Mouse (Mus musculus) limb, embryonic 12.5 days (tissue): ENCODE data around the gene Gpx5. TPM values are rescaled to one million over a fixed set of nuclear protein-coding genes. Genes with fewer than 3 reads are reported as not detected.

Source experiments
- ATAC-seq: fragments of 200-750 bp; cut with Nextera tagmentation; 2 replicates; pipeline ENCODE4 v1.8.0; 2017; ENCODE audit warnings: low read depth, moderate TSS enrichment; ENCODE audit not compliant: insufficient number of reproducible peaks, insufficient read depth, low FRiP score, low TSS enrichment
- H3K27ac ChIP-seq: fragments of 300-500 bp; sonication (generic); 2 replicates; pipeline ENCODE4 v1.5.1; 2016; ENCODE audit warnings: mild to moderate bottlenecking, moderate library complexity
- H3K27me3 ChIP-seq: fragments of 300-500 bp; sonication (generic); 2 replicates; pipeline ENCODE4 v1.6.1; 2016; ENCODE audit warnings: mild to moderate bottlenecking, moderate library complexity
- H3K36me3 ChIP-seq: fragments of 300-500 bp; sonication (generic); 2 replicates; pipeline ENCODE4 v1.6.1; 2016; ENCODE audit warnings: mild to moderate bottlenecking, moderate library complexity
- H3K4me1 ChIP-seq: fragments of 300-500 bp; sonication (generic); replicated peaks from 2 replicates; pipeline ENCODE4 v1.6.1; 2016
- H3K4me2 ChIP-seq: fragments of 300-500 bp; sonication (generic); 2 replicates; pipeline ENCODE4 v1.6.1; 2016; ENCODE audit warnings: mild to moderate bottlenecking, moderate library complexity
- H3K4me3 ChIP-seq: fragments of 300-500 bp; sonication (generic); replicated peaks from 2 replicates; pipeline ENCODE4 v1.5.1; 2016; ENCODE audit warnings: mild to moderate bottlenecking
- H3K9ac ChIP-seq: fragments of 300-500 bp; sonication (generic); replicated peaks from 2 replicates; pipeline ENCODE4 v1.6.1; 2016; ENCODE audit warnings: mild to moderate bottlenecking, moderate library complexity
- H3K9me3 ChIP-seq: fragments of 300-500 bp; sonication (generic); 2 replicates; pipeline ENCODE4 v1.6.1; 2016; ENCODE audit warnings: mild to moderate bottlenecking, moderate library complexity
- WGBS: fragments of 180-500 bp; shearing (Covaris S2); methylation state at CpG from one replicate; pipeline ENCODE4 v1.1.7; 2016; 5-methylcytosine and 5-hydroxymethylcytosine counted together
- polyA plus RNA-seq: library from polyadenylated mRNA; unstranded; fragments of >200 nt; fragmentation: Nextera tagmentation; extraction: Ambion mirVana; gene quantifications from 2 replicates; pipeline ENCODE4 v1.2.1, GENCODE M21; 2016

Gpx5 gene
- polyA plus RNA-seq, 1 experiment from 2014 or later, result not detected

DNA sequence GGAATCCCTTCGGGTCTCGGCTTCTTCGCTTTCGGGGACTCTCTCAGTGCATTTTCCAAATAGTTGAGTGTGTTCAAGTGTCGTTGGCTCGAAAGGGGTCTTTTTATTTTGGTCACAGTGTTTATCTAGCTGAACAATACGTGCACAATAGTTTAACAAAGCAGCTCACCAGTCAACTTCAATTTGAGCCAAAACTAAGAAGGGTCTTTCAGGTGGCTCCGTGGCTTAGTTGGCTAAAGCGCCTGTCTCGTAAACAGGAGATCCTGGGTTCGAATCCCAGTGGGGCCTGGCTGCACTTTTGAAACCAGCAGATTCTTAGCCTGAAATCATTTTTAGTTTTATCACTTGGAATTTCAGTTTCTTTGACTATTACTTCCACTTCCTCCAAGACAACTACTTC is 28.2 kb downstream of the Gpx5 start:
- 1% methylated on average over 11 of the region's 11 CpGs for WGBS
- Histone ChIP-seq H3K4me1 (no peaks in the 10 kb centered on the region), H3K4me2 (peak overlapping the region; percentile 42), H3K9ac (no peak overlapping the region; the same call in 1 of the 2 replicates), H3K27ac (no peak overlapping the region), H3K36me3 (no peaks in the 10 kb centered on the region), H3K27me3 (peaks cover 20% of the 10 kb centered on the region), H3K4me3 (peak overlapping the region; percentile 39), H3K9me3 (no peaks in the 10 kb centered on the region)
- ATAC-seq, result no peak

DNA sequence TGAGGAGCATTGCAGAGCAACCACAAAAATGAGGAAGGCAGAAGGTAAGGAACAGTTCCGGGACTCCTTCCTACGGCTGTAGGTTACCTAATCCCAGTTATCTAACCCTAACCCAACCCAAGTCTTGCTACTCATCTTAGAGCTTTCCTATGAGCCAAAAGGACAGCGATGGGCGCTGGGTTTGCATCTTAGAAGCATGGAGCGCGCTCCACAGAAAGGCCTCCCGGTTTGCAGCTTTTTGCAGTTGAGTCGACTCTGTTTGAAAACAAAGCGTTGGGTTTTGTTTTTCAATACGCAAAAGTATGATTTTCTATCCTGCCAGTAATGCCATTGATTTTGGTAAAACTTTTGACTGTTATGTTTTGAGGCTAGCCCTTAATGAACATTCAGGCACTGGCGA is 28.6 kb downstream of the Gpx5 start:
- Histone ChIP-seq H3K9ac (no peak overlapping the region; the same call in 1 of the 2 replicates), H3K27ac (no peak overlapping the region), H3K4me1 (no peaks in the 10 kb centered on the region; the same call in 1 of the 2 replicates), H3K9me3 (no peaks in the 10 kb centered on the region), H3K4me2 (peak overlapping the region; percentile 42), H3K27me3 (peaks cover 21% of the 10 kb centered on the region), H3K36me3 (no peaks in the 10 kb centered on the region), H3K4me3 (peak overlapping the region; percentile 39)
- 1% methylated on average over 11 of the region's 11 CpGs for WGBS
- no peak for ATAC-seq

DNA sequence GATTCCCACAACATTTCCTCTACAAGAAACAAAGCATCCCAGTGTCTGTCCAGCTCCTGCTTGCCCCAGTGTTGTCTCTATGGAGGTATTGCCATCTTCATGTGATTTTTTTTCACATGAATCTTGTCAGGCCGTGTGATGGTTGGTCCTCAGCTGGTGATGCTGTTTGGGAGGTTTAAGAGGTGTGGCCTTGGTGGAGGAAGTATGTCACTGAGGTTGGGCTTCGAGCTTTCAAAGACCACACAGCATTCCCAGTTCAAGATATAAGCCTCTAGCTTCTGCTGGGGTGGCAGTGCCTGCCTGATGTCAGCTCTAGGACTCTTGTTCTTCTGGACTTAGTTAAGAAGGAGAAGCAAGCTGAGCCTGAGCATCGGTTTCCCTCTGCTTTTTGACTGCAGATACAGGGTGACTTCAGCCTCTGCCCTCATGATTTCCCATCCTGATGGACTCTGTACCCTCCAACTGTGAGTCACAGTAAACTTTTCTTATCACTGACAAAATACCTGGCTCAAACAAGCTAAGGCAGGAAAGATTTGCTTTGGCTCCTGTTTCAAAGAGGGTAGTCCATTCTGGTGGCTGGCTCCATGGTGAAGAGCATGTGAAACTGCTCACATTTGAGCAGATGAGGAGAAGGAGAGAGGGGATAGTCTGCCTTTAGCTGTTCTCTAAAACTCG is 29.6 kb downstream of the Gpx5 start:
- H3K4me1 ChIP-seq, result no peaks in the 10 kb centered on the region; the same call in 1 of the 2 replicates
- H3K27ac ChIP-seq, result no peak overlapping the region
- no peaks in the 10 kb centered on the region for H3K36me3 ChIP-seq
- 72% methylated on average over 4 of the region's 4 CpGs for WGBS
- no peaks in the 10 kb centered on the region for H3K9me3 ChIP-seq
- H3K27me3 ChIP-seq, result peaks cover 29% of the 10 kb centered on the region
- no peak overlapping the region for H3K4me3 ChIP-seq
- H3K9ac ChIP-seq, result no peak overlapping the region
- no peak for ATAC-seq
- no peak overlapping the region for H3K4me2 ChIP-seq

DNA sequence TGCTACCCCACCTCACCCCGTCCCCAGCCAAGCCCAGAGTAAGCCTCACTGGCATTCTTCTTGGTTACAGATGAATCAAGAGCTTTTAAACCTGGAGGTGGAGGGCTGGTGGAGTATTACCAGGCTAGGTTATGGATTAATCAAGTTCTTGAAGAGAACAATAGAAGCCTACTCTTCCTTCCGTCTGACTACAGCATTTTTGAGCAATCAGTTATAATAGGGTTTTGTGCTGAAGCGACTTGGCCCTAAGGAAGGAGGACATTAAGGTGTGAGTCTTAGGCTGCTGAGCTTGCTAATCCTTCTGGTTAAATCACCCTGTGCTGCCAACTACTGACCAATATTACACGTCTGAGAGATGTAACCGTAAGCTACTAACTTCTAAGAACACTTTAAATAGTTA is 32.2 kb downstream of the Gpx5 start:
- ATAC-seq, result no peak
- no peaks in the 10 kb centered on the region for H3K9me3 ChIP-seq
- H3K27ac ChIP-seq, result no peak overlapping the region
- H3K4me1 ChIP-seq, result no peaks in the 10 kb centered on the region; the same call in 1 of the 2 replicates
- no peaks in the 10 kb centered on the region for H3K36me3 ChIP-seq
- H3K4me3 ChIP-seq, result peak overlapping the region; percentile 45
- peaks cover 45% of the 10 kb centered on the region for H3K27me3 ChIP-seq
- H3K4me2 ChIP-seq, result peak overlapping the region; percentile 62
- no peak overlapping the region for H3K9ac ChIP-seq
- 15% methylated on average over 5 of the region's 5 CpGs for WGBS

DNA sequence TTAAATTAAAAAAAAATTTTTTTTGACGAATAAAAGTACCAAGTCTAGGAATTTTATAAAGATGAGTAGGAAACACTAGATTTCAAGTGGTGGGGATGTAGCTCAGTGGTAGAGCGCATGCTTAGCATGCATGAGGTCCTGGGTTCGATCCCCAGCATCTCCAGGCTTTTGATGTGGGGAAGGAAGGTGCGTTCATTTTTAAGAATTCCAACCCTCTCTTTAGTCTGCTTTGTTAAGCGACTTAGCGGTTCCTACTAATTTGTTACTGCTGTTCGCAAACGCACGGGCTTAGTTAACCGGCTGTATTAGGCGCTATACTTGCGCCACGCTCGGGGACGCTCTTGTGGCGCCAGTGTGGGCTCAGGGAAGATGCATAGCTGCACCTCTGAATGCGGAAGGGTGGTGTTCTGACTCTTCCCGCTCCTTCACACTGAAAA is 32.8 kb downstream of the Gpx5 start:
- no peak overlapping the region for H3K27ac ChIP-seq
- H3K9me3 ChIP-seq, result no peaks in the 10 kb centered on the region
- no peaks in the 10 kb centered on the region for H3K36me3 ChIP-seq
- under 1% methylated on average over 18 of the region's 18 CpGs for WGBS
- H3K4me2 ChIP-seq, result peak overlapping the region; percentile 62
- peaks cover 51% of the 10 kb centered on the region for H3K27me3 ChIP-seq
- H3K4me1 ChIP-seq, result no peaks in the 10 kb centered on the region; the same call in 1 of the 2 replicates
- peak; percentile 67; the same call in 1 of the 2 replicates for ATAC-seq
- H3K4me3 ChIP-seq, result peak overlapping the region; percentile 45
- peak overlapping the region; percentile 37; the same call in 1 of the 2 replicates for H3K9ac ChIP-seq

DNA sequence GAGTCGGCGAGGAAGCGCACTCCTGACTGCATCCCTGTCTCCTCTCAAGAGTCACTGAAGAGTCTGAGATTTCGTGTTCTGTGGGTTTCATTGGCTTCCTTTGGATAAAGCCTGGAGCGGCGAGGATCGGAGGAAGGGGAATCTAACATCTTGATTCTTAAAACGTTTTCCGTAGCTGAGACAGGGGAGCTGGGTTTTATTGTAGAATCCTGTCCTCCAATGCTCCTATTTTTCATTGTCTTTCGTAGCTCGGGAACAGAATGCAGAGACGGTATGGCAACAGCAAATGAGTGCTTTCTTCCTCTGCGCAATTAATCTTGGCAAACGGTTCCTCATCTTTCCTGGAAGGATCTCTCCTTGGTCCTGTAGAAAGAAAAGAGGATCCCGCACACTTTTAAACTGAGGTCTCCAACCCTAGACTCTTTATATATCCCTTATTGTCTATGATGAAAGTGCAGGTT is 33.3 kb downstream of the Gpx5 start:
- H3K36me3 ChIP-seq, result no peaks in the 10 kb centered on the region
- no peaks in the 10 kb centered on the region for H3K9me3 ChIP-seq
- under 1% methylated on average over 15 of the region's 15 CpGs for WGBS
- ATAC-seq, result no peak; the same call in 1 of the 2 replicates
- peak overlapping the region; percentile 37; the same call in 1 of the 2 replicates for H3K9ac ChIP-seq
- H3K27ac ChIP-seq, result no peak overlapping the region
- peak overlapping the region; percentile 45 for H3K4me3 ChIP-seq
- H3K4me1 ChIP-seq, result no peaks in the 10 kb centered on the region; the same call in 1 of the 2 replicates
- peaks cover 53% of the 10 kb centered on the region for H3K27me3 ChIP-seq
- peak overlapping the region; percentile 62 for H3K4me2 ChIP-seq

DNA sequence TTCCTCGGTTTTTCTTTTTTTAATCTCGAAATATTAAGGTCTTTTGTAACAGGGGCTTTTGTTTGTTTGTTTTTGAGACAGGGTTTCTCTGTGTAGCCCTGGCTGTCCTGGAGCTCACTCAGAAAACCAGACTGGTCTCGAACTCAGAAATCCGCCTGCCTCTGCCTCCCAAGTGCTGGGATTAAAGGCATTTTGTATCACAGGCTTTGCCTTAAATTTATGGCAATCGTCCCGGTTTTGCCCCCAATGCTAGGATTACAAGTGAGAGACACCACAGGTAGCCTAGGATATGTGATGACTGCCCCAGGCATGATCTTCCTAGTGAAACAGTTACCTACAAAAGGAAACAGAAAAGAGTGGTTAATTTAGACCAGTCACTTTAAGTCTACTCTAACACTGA is 34.0 kb downstream of the Gpx5 start:
- 25% methylated on average over 6 of the region's 6 CpGs for WGBS
- peaks cover 53% of the 10 kb centered on the region for H3K27me3 ChIP-seq
- peak overlapping the region; percentile 62 for H3K4me2 ChIP-seq
- no peaks in the 10 kb centered on the region for H3K9me3 ChIP-seq
- ATAC-seq, result no peak
- H3K36me3 ChIP-seq, result no peaks in the 10 kb centered on the region
- H3K9ac ChIP-seq, result no peak overlapping the region
- no peak overlapping the region for H3K27ac ChIP-seq
- H3K4me3 ChIP-seq, result peak overlapping the region; percentile 45
- H3K4me1 ChIP-seq, result no peaks in the 10 kb centered on the region; the same call in none of the 2 replicates

DNA sequence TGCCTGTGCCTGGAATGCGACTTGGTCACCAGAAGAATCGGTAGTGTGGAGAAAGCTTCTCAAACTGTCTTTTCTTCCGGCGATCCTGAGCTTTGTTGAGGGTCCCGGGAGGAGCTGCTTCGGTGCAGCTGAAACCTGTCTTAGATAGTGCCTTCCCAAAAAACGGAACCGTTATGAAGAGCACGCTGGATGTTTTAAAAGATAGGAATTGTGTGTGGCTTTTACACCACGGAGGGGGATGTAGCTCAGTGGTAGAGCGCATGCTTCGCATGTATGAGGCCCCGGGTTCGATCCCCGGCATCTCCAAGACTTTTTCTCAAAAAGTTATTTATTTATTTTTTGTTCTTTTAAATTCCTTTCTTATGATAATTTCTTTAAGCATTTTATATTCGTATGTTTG is 38.5 kb downstream of the Gpx5 start:
- Histone ChIP-seq H3K27ac (no peak overlapping the region), H3K9ac (peak overlapping the region; percentile 45; the same call in 1 of the 2 replicates), H3K4me1 (no peaks in the 10 kb centered on the region; the same call in none of the 2 replicates), H3K27me3 (peaks cover 33% of the 10 kb centered on the region), H3K4me3 (peak overlapping the region; percentile 49), H3K36me3 (no peaks in the 10 kb centered on the region), H3K9me3 (no peaks in the 10 kb centered on the region), H3K4me2 (peak overlapping the region; percentile 64)
- ATAC-seq, result peak; percentile 72; the same call in 1 of the 2 replicates
- WGBS, result 2% methylated on average over 16 of the region's 16 CpGs

DNA sequence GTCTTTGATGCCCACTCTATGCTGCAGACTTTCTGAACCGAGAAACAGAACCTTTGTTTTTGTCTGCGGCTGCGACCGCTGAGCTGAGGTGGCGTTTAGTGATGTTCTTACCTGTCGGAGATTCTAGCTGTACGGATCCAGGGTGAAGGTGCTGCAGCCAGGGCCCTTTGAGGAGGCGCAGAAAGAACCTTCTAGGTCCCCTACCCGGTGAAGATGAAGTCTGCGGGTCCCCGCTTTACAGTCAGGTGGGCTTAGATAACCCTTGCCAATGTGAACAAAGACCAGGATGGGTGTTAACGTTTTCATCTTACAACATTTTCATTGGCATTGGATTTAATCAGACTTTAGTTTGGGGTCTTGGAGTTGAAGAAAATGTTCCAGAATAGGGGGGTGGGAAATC is 39.0 kb downstream of the Gpx5 start:
- Histone ChIP-seq H3K4me3 (peak overlapping the region; percentile 49), H3K4me2 (peak overlapping the region; percentile 64), H3K27ac (no peak overlapping the region), H3K27me3 (peaks cover 28% of the 10 kb centered on the region), H3K9ac (peak overlapping the region; percentile 45; the same call in 1 of the 2 replicates), H3K9me3 (no peaks in the 10 kb centered on the region), H3K4me1 (no peaks in the 10 kb centered on the region; the same call in 1 of the 2 replicates), H3K36me3 (no peaks in the 10 kb centered on the region)
- ATAC-seq, result peak; percentile 46; the same call in 1 of the 2 replicates
- 1% methylated on average over 12 of the region's 12 CpGs for WGBS

DNA sequence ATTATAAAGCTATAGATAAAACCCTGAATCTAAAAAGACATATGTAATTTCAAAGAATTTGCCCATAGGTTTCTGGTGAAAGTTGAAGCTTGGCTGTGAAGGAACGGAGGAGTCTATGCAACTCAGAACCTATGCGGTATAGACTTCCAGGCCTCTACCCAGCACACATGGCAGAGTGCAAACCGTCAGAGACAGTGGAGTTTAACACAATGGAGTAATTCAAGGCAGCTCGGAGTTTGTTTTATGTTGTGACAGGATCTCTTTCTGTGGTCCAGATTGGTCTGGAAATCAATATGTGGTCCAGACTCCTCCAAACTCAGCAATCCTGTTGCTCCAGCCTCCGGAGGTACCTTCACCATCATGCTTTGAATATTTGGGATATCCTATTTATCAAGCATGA is 39.5 kb downstream of the Gpx5 start:
- no peaks in the 10 kb centered on the region; the same call in 1 of the 2 replicates for H3K4me1 ChIP-seq
- no peaks in the 10 kb centered on the region for H3K36me3 ChIP-seq
- H3K4me2 ChIP-seq, result peak overlapping the region; percentile 64
- WGBS, result 18% methylated on average over 5 of the region's 5 CpGs
- ATAC-seq, result no peak
- peaks cover 25% of the 10 kb centered on the region for H3K27me3 ChIP-seq
- no peaks in the 10 kb centered on the region for H3K9me3 ChIP-seq
- H3K9ac ChIP-seq, result no peak overlapping the region
- peak overlapping the region; percentile 49 for H3K4me3 ChIP-seq
- H3K27ac ChIP-seq, result no peak overlapping the region

DNA sequence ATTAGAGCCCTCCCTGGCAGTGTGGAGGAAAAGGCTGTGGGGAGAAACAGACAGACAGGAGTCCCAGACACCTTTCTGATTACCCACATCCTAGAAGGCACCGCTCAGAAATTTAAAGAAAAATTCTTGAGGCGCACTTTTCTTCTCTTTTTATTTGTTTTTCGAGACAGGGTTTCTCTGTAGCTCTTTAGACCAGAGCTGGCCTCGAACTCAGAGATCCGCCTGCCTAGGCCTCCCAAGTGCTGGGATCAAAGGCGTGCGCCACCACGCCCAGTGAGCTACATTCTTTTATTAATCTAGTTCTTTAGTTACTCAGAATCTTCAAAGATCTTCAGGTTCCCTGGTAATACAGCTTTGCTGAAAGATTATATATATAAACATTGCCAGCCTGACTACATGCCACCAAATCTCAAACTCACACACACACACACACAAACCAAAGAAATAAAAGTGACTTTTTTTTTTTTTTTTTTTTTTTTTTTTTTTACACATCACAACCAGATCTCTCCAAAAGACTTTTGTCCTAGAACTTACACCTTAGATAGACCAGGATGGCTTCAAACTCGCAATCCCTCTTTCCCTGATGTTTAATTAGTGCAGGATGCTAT is 42.4 kb downstream of the Gpx5 start:
- Histone ChIP-seq H3K4me1 (no peaks in the 10 kb centered on the region; the same call in 1 of the 2 replicates), H3K27ac (no peak overlapping the region)
- 40% methylated on average over 9 of the region's 9 CpGs for WGBS

More for the DNA sequence above, 42.4 kb downstream of the Gpx5 start:
- no peak overlapping the region for H3K9ac ChIP-seq
- H3K9me3 ChIP-seq, result no peaks in the 10 kb centered on the region
- no peak for ATAC-seq
- H3K4me2 ChIP-seq, result no peak overlapping the region
- peaks cover 7% of the 10 kb centered on the region for H3K27me3 ChIP-seq
- H3K4me3 ChIP-seq, result no peak overlapping the region
- H3K36me3 ChIP-seq, result no peaks in the 10 kb centered on the region
